Comparison of ENCODE assay signal across 11 mouse cellular contexts in the genomic region with DNA sequence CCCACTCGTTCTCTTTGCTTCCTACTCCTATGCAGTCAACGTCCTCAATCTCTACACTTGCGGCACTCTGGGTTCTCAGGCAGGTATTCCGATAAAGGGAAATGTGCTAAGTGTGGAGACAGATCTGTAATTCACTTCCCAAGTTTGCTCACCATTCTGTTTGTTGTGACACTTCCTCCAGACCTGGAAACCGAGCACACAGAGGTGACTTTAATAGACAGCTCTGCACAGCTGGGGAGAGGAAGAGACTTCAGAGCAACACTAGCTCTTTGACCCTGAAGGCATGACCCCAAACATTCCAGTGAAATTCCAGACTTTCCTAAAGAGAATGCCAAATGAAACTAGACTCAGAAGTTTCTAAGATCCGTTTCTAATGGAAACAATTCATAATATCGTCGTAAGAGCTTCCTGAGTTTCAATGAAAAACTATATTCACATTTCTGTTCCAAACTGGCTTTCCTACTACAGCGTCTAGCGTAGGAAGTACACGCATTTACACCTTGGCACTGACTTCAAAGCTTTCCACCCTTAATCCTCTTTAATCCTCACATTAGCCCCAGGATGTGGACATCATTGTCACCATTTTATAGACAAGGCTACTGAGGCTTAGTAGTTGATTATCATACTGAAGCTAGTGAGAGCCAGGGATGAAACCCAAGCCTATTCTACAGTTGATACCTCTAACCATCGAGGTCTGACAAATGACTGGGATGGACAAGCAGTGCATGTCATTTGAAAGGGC. TPM values are rescaled to one million over a fixed set of nuclear protein-coding genes. Genes with fewer than 3 reads are reported as not detected.
DNase-seq lines count a peak whose midpoint lies in the region; ATAC-seq lines count a peak whose summit lies in the region.
"Had no signal": no experiment of that assay in that cellular context is flagged by ENCODE, and none has a peak within 500 bp of the region (broad histone marks: within the 10 kb centered on the region; RNA-seq: fewer than 3 reads in every experiment).

No protein-coding gene starts in this region.

- 0 out of 2 replicates have a peak, but pooled peaks cover under 1% of the 10 kb centered on the region for H3K4me1 ChIP-seq in kidney, embryonic 14.5 days (ENCODE audit: control insufficient read depth, insufficient read depth, low read length)
- H3K4me1 ChIP-seq in brown adipose tissue, adult 24 weeks (ENCODE audit: control insufficient read depth, insufficient read depth, insufficient read length, low read length) = peaks cover 29% of the 10 kb centered on the region
- H3K4me1 ChIP-seq in neural tube, embryonic 15.5 days = peaks cover 16% of the 10 kb centered on the region

- ATAC-seq in kidney, embryonic 14.5 days (ENCODE audit: low FRiP score, low TSS enrichment) = no peak
- no peak for ATAC-seq in neural tube, embryonic 15.5 days (ENCODE audit: low FRiP score)

- DNase-seq in kidney, adult 11 months = peak; percentile 57
- peak; percentile 45 for DNase-seq in kidney, adult 18-20 months
- DNase-seq in lung, postnatal 36 days = peak; percentile 32
- DNase-seq in frontal cortex, postnatal 14 days (ENCODE audit: low spot score in 2 of 2) = no peak
- no peak for DNase-seq in right cerebral cortex, postnatal 25 days
- DNase-seq: left cerebral cortex, postnatal 4 days had no signal

- no peak overlapping the region for H3K9ac ChIP-seq in kidney, embryonic 14.5 days (ENCODE audit: low read depth, low read length)
- H3K9ac ChIP-seq in neural tube, embryonic 15.5 days (replicated peaks) = no peak overlapping the region
- H3K9ac ChIP-seq: embryonic facial prominence, embryonic 13.5 days had no signal

- H3K9me3 ChIP-seq in kidney, embryonic 14.5 days (ENCODE audit: control insufficient read depth, low read length) = no peaks in the 10 kb centered on the region
- no peaks in the 10 kb centered on the region for H3K9me3 ChIP-seq in neural tube, embryonic 15.5 days (replicated peaks)
- H3K9me3 ChIP-seq: embryonic facial prominence, embryonic 13.5 days; G1E had no signal

- H3K27ac ChIP-seq in kidney, embryonic 14.5 days (ENCODE audit: low read depth, low read length) = no peak overlapping the region
- peak overlapping the region; percentile 85 for H3K27ac ChIP-seq in brown adipose tissue, adult 24 weeks (replicated peaks; ENCODE audit: low read depth, low read length)
- H3K27ac ChIP-seq in neural tube, embryonic 15.5 days (replicated peaks) = no peak overlapping the region
- H3K27ac ChIP-seq: embryonic facial prominence, embryonic 13.5 days had no signal

- 61% methylated on average over 12 of the region's 12 CpGs for WGBS in kidney, embryonic 14.5 days
- 83% methylated on average over 12 of the region's 12 CpGs for WGBS in neural tube, embryonic 15.5 days

- H3K4me2 ChIP-seq in kidney, embryonic 14.5 days (replicated peaks; ENCODE audit: low read depth, low read length) = no peak overlapping the region
- no peak overlapping the region for H3K4me2 ChIP-seq in neural tube, embryonic 15.5 days
- H3K4me2 ChIP-seq: embryonic facial prominence, embryonic 13.5 days had no signal

- no peaks in the 10 kb centered on the region for H3K36me3 ChIP-seq in kidney, embryonic 14.5 days (ENCODE audit: control insufficient read depth, insufficient read depth, low read length)
- no peaks in the 10 kb centered on the region for H3K36me3 ChIP-seq in neural tube, embryonic 15.5 days
- H3K36me3 ChIP-seq: embryonic facial prominence, embryonic 13.5 days had no signal

- H3K4me3 ChIP-seq in kidney, embryonic 14.5 days (ENCODE audit: low read length) = no peak overlapping the region
- H3K4me3 ChIP-seq in brown adipose tissue, adult 24 weeks (ENCODE audit: insufficient read depth, low read depth, low read length) = no peak overlapping the region
- H3K4me3 ChIP-seq in neural tube, embryonic 15.5 days (replicated peaks) = no peak overlapping the region
- H3K4me3 ChIP-seq: embryonic facial prominence, embryonic 13.5 days had no signal

- H3K27me3 ChIP-seq in kidney, embryonic 14.5 days (ENCODE audit: control insufficient read depth, insufficient read depth, low read length) = no peaks in the 10 kb centered on the region
- no peaks in the 10 kb centered on the region for H3K27me3 ChIP-seq in neural tube, embryonic 15.5 days (replicated peaks)
- H3K27me3 ChIP-seq: embryonic facial prominence, embryonic 13.5 days had no signal

RNA-seq across cellular contexts. Expression of a gene that starts 11.9 kb away (rescaled TPM):
- polyA plus RNA-seq in kidney, embryonic 14.5 days (2014; fragmentation: Nextera tagmentation; extraction: Ambion mirVana) = 8.2 and 15.7 TPM in 2 replicates
- polyA plus RNA-seq in brown adipose tissue, adult 24 weeks (2012; ENCODE audit: insufficient read depth, insufficient read length, missing spikeins) = 24.9 and 35.7 TPM in 2 replicates
- polyA plus RNA-seq in neural tube, embryonic 15.5 days (2015; fragmentation: Nextera tagmentation; extraction: Ambion mirVana) = 13.9 and 14.2 TPM in 2 replicates

RNA-seq across cellular contexts. Expression of a gene that starts 12.0 kb away (rescaled TPM):
- polyA plus RNA-seq in kidney, embryonic 14.5 days (2014; fragmentation: Nextera tagmentation; extraction: Ambion mirVana) = 24.1 and 24.9 TPM in 2 replicates
- polyA plus RNA-seq in brown adipose tissue, adult 24 weeks (2012; ENCODE audit: insufficient read depth, insufficient read length, missing spikeins) = 53.2 and 63.6 TPM in 2 replicates
- polyA plus RNA-seq in neural tube, embryonic 15.5 days (2015; fragmentation: Nextera tagmentation; extraction: Ambion mirVana) = 86.3 and 103 TPM in 2 replicates

Comparison
In these comparisons a context has a peak if more than half of its experiments do, and no peak if none do; other contexts are left out.
1. DNase-seq: peak in kidney, adult 11 months (single experiment), kidney, adult 18-20 months (single experiment) and lung, postnatal 36 days (single experiment); none in frontal cortex, postnatal 14 days (0 of 2) and right cerebral cortex, postnatal 25 days (single experiment).